Mouse (Mus musculus): Measurements from ENCODE around the gene Hrh3. TPM values are rescaled to one million over a fixed set of nuclear protein-coding genes. Genes with fewer than 3 reads are reported as not detected.

The Hrh3 gene
- total and polyA plus RNA-seq, 3 experiments: 0.11 TPM; not detected in 2

DNA sequence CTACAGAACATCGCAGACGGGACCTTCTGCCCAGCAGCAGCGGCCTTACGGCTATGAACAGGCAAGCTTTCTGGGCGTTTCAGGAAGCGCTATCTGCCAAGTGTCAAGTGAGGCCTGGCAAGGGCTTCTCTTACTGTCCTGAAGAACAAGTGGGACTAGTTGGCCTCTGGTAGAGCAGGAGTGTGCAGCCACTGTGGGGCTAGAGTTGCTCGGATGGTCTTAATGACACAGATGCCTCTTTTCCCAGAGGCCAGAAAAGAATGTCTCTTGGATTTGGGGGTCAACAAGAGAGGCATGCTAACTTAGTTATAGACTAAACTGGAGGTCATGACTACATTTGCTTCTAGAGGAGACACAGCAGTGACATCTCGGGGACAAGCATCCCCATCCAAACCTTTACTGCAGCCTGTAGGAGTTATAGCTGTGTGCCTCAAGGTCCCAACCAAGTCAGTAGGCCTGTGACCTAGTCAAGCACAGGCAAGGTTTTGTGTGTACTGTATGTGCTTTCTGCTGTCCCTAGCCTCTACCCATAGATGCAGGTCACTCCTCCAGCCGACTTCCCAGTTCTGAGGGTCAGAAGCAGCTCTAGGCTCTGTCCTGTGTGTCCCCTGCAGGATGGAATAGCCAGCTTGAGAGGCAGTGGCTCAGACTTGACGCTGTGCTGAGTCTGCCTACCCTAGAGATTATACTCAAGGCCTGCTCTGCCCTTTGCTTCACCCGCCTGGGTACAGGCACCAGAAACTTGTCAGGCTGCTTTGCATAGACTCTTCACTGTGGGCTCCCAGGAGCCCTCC, 40.8 kb downstream of the Hrh3 start:
- Histone ChIP-seq H3K36me3 (replicated peaks) (peaks cover 68% of the 10 kb centered on the region), H3K9me3 (replicated peaks) (no peaks in the 10 kb centered on the region), H3K27me3 (ENCODE audit: insufficient read depth, low read length) (no peaks in the 10 kb centered on the region; the same call in 1 of the 2 replicates), H3K4me3 (ENCODE audit: low read depth, low read length) (no peak overlapping the region), H3K4me1 (ENCODE audit: insufficient read depth, low read depth, low read length) (0 out of 2 replicates have a peak, but pooled peaks cover 2% of the 10 kb centered on the region)
- TF ChIP-seq GATA1 (IDR thresholded peaks at IDR 0.05; ENCODE audit: borderline replicate concordance, low read length) (no peak), TAL1 (conservative IDR thresholded peaks at IDR 0.05; ENCODE audit: low read depth, low read length) (no peak), CTCF (IDR thresholded peaks at IDR 0.05; ENCODE audit: low read depth, low read length) (no peak), GATA2 (IDR thresholded peaks at IDR 0.05; ENCODE audit: borderline replicate concordance, low read depth, low read length) (no peak), POLR2AphosphoS5 (IDR thresholded peaks at IDR 0.05; ENCODE audit: insufficient replicate concordance, low read depth, low read length) (no peak)
- DNase-seq (ENCODE audit: low spot score) (no peak), ATAC-seq (ENCODE audit: extremely low read depth, insufficient number of reproducible peaks, low FRiP score, poor library complexity, severe bottlenecking) (no peak)

DNA sequence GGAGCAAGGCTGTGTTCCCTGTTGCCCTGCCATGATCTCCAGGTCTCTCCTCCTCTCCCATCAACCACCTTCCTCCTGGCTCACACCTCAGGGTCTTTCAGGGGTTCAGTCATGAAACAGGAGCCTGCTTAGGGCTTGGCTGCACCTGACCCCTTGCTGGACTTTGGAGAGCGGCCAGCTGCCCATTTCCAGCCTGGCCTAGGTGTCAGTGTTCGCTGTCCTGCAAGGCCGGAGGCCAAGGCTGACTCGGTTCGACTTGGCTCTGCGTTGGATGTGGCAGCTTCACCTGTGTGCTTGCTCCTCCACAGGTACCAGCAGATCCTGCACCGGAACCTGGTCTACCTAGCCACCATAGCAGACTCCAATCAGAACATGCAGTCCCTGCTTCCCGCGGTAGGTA, 51.3 kb downstream of the Hrh3 start:
- no peak for DNase-seq (ENCODE audit: low spot score)
- Histone ChIP-seq H3K27me3 (ENCODE audit: insufficient read depth, low read length) (no peaks in the 10 kb centered on the region), H3K4me1 (ENCODE audit: insufficient read depth, low read depth, low read length) (peaks cover 8% of the 10 kb centered on the region), H3K4me3 (ENCODE audit: low read depth, low read length) (no peak overlapping the region), H3K36me3 (replicated peaks) (peaks cover 84% of the 10 kb centered on the region), H3K9me3 (replicated peaks) (no peaks in the 10 kb centered on the region)
- TF ChIP-seq CTCF (IDR thresholded peaks at IDR 0.05; ENCODE audit: low read depth, low read length) (no peak), GATA1 (IDR thresholded peaks at IDR 0.05; ENCODE audit: borderline replicate concordance, low read length) (no peak), GATA2 (IDR thresholded peaks at IDR 0.05; ENCODE audit: borderline replicate concordance, low read depth, low read length) (no peak), POLR2AphosphoS5 (IDR thresholded peaks at IDR 0.05; ENCODE audit: insufficient replicate concordance, low read depth, low read length) (no peak), TAL1 (conservative IDR thresholded peaks at IDR 0.05; ENCODE audit: low read depth, low read length) (no peak)
- ATAC-seq (ENCODE audit: extremely low read depth, insufficient number of reproducible peaks, low FRiP score, poor library complexity, severe bottlenecking): no peak

DNA sequence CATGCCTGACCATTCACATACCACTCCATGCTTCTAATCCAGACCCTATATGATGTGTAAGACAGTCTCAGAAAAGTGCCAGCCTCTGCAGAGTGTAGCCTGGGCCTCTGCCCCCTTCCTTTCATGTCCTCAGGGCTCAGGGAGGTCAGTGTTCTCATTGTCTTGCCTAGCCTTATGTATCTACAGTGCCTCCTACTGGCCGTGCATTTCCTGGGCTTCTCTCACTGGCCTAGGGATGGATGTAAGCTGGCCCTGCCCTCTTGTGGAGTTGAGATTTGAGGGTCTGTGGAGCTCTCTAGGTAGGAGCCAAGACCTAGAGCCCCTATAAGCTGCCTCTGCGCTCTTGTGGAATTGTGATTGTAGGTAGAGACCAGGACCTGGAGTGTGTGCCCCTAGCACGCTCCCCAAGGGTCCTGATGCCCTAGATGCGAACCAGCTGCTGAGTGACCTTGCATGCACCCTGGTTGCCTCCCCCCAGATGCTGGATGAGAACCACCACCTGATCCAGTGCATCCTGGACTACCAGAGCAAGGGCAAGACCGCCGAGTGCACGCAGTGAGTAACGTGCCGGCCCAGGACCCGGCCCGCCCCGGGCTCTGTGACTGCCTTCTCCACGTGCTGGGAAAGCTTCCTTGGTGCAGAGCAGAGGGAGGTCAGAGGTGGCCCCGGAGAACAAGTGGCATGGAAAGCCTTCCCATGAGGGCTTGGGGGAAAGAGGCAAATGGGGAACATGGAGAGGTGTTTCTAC, 52.1 kb downstream of the Hrh3 start:
- no peak for DNase-seq (ENCODE audit: low spot score)

DNA sequence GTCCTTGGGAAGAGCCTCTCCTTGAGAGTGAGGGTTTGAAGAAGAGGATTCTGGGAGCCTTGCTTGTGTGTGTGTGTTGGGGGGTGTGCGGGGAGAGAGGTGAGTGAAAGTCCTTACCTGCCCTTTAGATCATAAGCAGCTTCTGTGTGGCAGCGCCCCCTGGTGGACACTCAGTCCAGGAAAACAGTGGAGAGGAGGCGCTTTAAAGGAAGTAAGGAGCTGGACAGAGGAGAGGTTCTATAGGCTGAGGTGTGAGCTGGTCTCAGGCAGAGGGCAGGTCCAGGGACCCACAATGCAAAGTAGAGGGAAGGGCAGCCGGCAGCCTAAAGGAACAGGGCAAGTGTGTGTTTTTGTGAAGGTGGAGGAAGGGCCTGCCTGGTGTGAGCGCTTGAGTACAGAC, 53.3 kb downstream of the Hrh3 start:
- peaks cover 80% of the 10 kb centered on the region for H3K36me3 ChIP-seq (replicated peaks)
- ATAC-seq (ENCODE audit: extremely low read depth, insufficient number of reproducible peaks, low FRiP score, poor library complexity, severe bottlenecking) (peak; percentile 75), DNase-seq (ENCODE audit: low spot score) (peak; percentile 75)
- TF ChIP-seq CTCF (IDR thresholded peaks at IDR 0.05; ENCODE audit: low read depth, low read length) (peak; percentile 58), GATA2 (IDR thresholded peaks at IDR 0.05; ENCODE audit: borderline replicate concordance, low read depth, low read length) (no peak), GATA1 (IDR thresholded peaks at IDR 0.05; ENCODE audit: borderline replicate concordance, low read length) (no peak), TAL1 (conservative IDR thresholded peaks at IDR 0.05; ENCODE audit: low read depth, low read length) (no peak), POLR2AphosphoS5 (IDR thresholded peaks at IDR 0.05; ENCODE audit: insufficient replicate concordance, low read depth, low read length) (no peak)
- no peaks in the 10 kb centered on the region for H3K27me3 ChIP-seq (ENCODE audit: insufficient read depth, low read length)
- H3K9me3 ChIP-seq (replicated peaks): no peaks in the 10 kb centered on the region
- H3K4me1 ChIP-seq (ENCODE audit: insufficient read depth, low read depth, low read length): peaks cover 8% of the 10 kb centered on the region
- no peak overlapping the region for H3K4me3 ChIP-seq (ENCODE audit: low read depth, low read length)

More for the DNA sequence above, 52.1 kb downstream of the Hrh3 start:
- ATAC-seq (ENCODE audit: extremely low read depth, insufficient number of reproducible peaks, low FRiP score, poor library complexity, severe bottlenecking): no peak
- no peaks in the 10 kb centered on the region for H3K9me3 ChIP-seq (replicated peaks)
- peaks cover 8% of the 10 kb centered on the region for H3K4me1 ChIP-seq (ENCODE audit: insufficient read depth, low read depth, low read length)
- H3K27me3 ChIP-seq (ENCODE audit: insufficient read depth, low read length): no peaks in the 10 kb centered on the region
- TF ChIP-seq CTCF (IDR thresholded peaks at IDR 0.05; ENCODE audit: low read depth, low read length) (peak; percentile 27; the same call in 1 of the 2 replicates), TAL1 (conservative IDR thresholded peaks at IDR 0.05; ENCODE audit: low read depth, low read length) (no peak)
- peaks cover 83% of the 10 kb centered on the region for H3K36me3 ChIP-seq (replicated peaks)
- no peak overlapping the region for H3K4me3 ChIP-seq (ENCODE audit: low read depth, low read length)

Other genes with a start within 250 kb of the Hrh3 start
- 37.3 and 45.7 TPM in 2 replicates for gene Taf4, start 127.8 kb downstream of the Hrh3 start, total RNA-seq (2014; fragmentation: Nextera tagmentation)
- 9.3 and 14.2 TPM in 2 replicates for gene Taf4, start 127.8 kb downstream of the Hrh3 start, total RNA-seq (2017)
- 29.3 and 32.3 TPM in 2 replicates for gene Taf4, start 127.8 kb downstream of the Hrh3 start, polyA plus RNA-seq (2012)
- gene Lsm14b, start 79.5 kb downstream of the Hrh3 start, total RNA-seq (2014; fragmentation: Nextera tagmentation): 19.9 and 27.5 TPM in 2 replicates
- gene Lsm14b, start 79.5 kb downstream of the Hrh3 start, total RNA-seq (2017): 39.2 and 41.1 TPM in 2 replicates
- 44.4 and 57.6 TPM in 2 replicates for gene Lsm14b, start 79.5 kb downstream of the Hrh3 start, polyA plus RNA-seq (2012)
- 144 and 148 TPM in 2 replicates for gene Psma7, start 62.1 kb downstream of the Hrh3 start, total RNA-seq (2014; fragmentation: Nextera tagmentation)
- 305 TPM in 2 replicates for gene Psma7, start 62.1 kb downstream of the Hrh3 start, total RNA-seq (2017)
- 81.2 and 94.1 TPM in 2 replicates for gene Psma7, start 62.1 kb downstream of the Hrh3 start, polyA plus RNA-seq (2012)
- 3.7 and 4.3 TPM in 2 replicates for gene Ss18l1, start 62.0 kb downstream of the Hrh3 start, total RNA-seq (2014; fragmentation: Nextera tagmentation)
- 3.9 and 4.2 TPM in 2 replicates for gene Ss18l1, start 62.0 kb downstream of the Hrh3 start, total RNA-seq (2017)
- 2.4 and 2.5 TPM in 2 replicates for gene Ss18l1, start 62.0 kb downstream of the Hrh3 start, polyA plus RNA-seq (2012)
- gene Mtg2, start 33.9 kb downstream of the Hrh3 start, total RNA-seq (2014; fragmentation: Nextera tagmentation): 11.0 and 12.3 TPM in 2 replicates
- gene Mtg2, start 33.9 kb downstream of the Hrh3 start, total RNA-seq (2017): 21.7 and 24.8 TPM in 2 replicates
- gene Mtg2, start 33.9 kb downstream of the Hrh3 start, polyA plus RNA-seq (2012): 12.9 and 14.8 TPM in 2 replicates
- 20.9 and 25.6 TPM in 2 replicates for gene Osbpl2, start 14.8 kb upstream of the Hrh3 start, total RNA-seq (2014; fragmentation: Nextera tagmentation)
- 24.5 and 25.0 TPM in 2 replicates for gene Osbpl2, start 14.8 kb upstream of the Hrh3 start, total RNA-seq (2017)
- gene Osbpl2, start 14.8 kb upstream of the Hrh3 start, polyA plus RNA-seq (2012): 16.3 and 22.0 TPM in 2 replicates
- gene Adrm1, start 67.0 kb upstream of the Hrh3 start, total RNA-seq (2014; fragmentation: Nextera tagmentation): 140 and 155 TPM in 2 replicates
- gene Adrm1, start 67.0 kb upstream of the Hrh3 start, total RNA-seq (2017): 66.4 and 74.4 TPM in 2 replicates
- 554 and 822 TPM in 2 replicates for gene Adrm1, start 67.0 kb upstream of the Hrh3 start, polyA plus RNA-seq (2012)
- gene Lama5, start 121.4 kb upstream of the Hrh3 start, total RNA-seq (2014; fragmentation: Nextera tagmentation): 65.1 and 99.6 TPM in 2 replicates
- 25.4 and 25.5 TPM in 2 replicates for gene Lama5, start 121.4 kb upstream of the Hrh3 start, total RNA-seq (2017)
- 64.8 and 69.2 TPM in 2 replicates for gene Lama5, start 121.4 kb upstream of the Hrh3 start, polyA plus RNA-seq (2012)
- 629 and 653 TPM in 2 replicates for gene Rps21, start 152.9 kb upstream of the Hrh3 start, total RNA-seq (2014; fragmentation: Nextera tagmentation)
- gene Rps21, start 152.9 kb upstream of the Hrh3 start, total RNA-seq (2017): 2,631 and 2,791 TPM in 2 replicates
- 384 and 1,622 TPM in 2 replicates for gene Rps21, start 152.9 kb upstream of the Hrh3 start, polyA plus RNA-seq (2012)
- 8.7 and 12.1 TPM in 2 replicates for gene Cables2, start 169.0 kb upstream of the Hrh3 start, total RNA-seq (2014; fragmentation: Nextera tagmentation)
- gene Cables2, start 169.0 kb upstream of the Hrh3 start, total RNA-seq (2017): 9.7 and 10.9 TPM in 2 replicates
- gene Cables2, start 169.0 kb upstream of the Hrh3 start, polyA plus RNA-seq (2012): 14.5 and 23.6 TPM in 2 replicates
- not detected in 2 replicates for gene Rbbp8nl, start 185.4 kb upstream of the Hrh3 start, total RNA-seq (2014; fragmentation: Nextera tagmentation)
- gene Rbbp8nl, start 185.4 kb upstream of the Hrh3 start, total RNA-seq (2017): 0.11 TPM in 1 of 2 replicates, not detected in the other
- gene Rbbp8nl, start 185.4 kb upstream of the Hrh3 start, polyA plus RNA-seq (2012): not detected in 2 replicates
- gene Gata5, start 230.2 kb upstream of the Hrh3 start, total RNA-seq (2014; fragmentation: Nextera tagmentation): not detected in 2 replicates
- gene Gata5, start 230.2 kb upstream of the Hrh3 start, total RNA-seq (2017): 0.11 TPM in 1 of 2 replicates, not detected in the other
- gene Gata5, start 230.2 kb upstream of the Hrh3 start, polyA plus RNA-seq (2012): not detected in 2 replicates